Mouse (Mus musculus): ENCODE results near the gene Bmf. TPM values are rescaled to one million over a fixed set of nuclear protein-coding genes. Genes with fewer than 3 reads are reported as not detected.

Gene Bmf
- polyA plus RNA-seq, 1 experiment from 2014 or later, result 12.0 TPM

DNA sequence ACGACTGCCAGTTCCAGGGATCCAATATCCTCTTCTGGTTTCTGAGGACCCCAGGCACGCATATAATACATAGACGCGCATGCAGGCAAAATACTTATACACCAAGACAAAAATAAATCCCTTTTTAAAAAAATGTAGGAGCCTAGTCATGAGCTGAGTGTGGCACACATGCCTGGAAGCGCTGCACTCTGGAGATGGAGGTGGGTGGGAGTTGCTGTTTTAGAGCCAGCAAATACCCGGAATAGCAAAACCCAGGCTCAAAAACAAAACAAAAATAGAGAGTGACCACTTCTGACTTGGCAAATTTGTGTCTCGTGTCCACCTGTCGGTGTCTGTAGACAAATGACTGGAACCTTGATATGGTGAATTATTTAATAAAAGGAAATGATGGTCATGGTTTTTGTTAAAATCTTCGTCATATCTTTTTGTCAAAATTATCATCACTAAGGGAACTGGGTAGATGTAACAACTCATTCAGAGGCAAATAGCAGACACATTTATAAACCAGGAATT, 65.0 kb downstream of the Bmf start:
- CTCF ChIA-PET, result no interaction called here
- no peak for ATAC-seq
- H3K27me3 ChIP-seq, result no peaks in the 10 kb centered on the region
- no peak for TF ChIP-seq CTCF (IDR thresholded peaks at IDR 0.05)
- POLR2A ChIA-PET, result no interaction called here
- DNase-seq (ENCODE audit: low read depth, low spot score), result no peak
- in situ Hi-C loops (cut with MboI; ENCODE audit: low pct_unique_long_range_greater_than_20kb), result loop anchor here (25.0 kb wide), 2 partner anchors 253 to 403 kb away; partner anchors contain the start of genes Inafm2 and Plcb2

DNA sequence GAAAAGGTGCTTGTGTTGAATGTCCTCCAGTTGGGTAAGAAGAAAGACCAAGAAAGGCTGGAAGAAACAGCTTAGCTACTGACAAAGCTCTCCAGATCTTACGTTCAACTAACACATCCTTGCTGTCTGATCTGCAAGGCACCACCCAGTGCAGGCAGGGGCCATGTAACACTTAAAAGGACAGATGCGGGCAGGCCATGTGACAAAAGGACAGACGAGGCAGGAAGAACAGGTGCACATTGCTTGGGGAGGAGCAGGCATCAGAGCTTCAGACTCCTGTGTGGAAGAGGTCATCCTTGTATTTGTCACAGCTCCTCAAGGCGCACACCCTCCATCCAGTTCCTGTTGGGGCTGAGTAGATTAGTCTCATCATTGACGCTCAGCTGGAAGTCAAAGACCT, 66.5 kb downstream of the Bmf start:
- ChIA-PET POLR2A (interaction anchor here (0.7 kb wide), 1 partner anchor 236 kb away, joined by 3 read pairs; no protein-coding TSS in a partner anchor), CTCF (interaction anchor here (1.0 to 1.4 kb wide), 3 partner anchors 46 to 219 kb away, joined by 3 read pairs; no protein-coding TSS in a partner anchor)
- no peak for TF ChIP-seq CTCF (IDR thresholded peaks at IDR 0.05)
- H3K27me3 ChIP-seq, result no peaks in the 10 kb centered on the region
- in situ Hi-C loops (cut with MboI; ENCODE audit: low pct_unique_long_range_greater_than_20kb), result loop anchor here (25.0 kb wide), 2 partner anchors 254 to 404 kb away; partner anchors contain the start of genes Inafm2 and Plcb2
- DNase-seq (ENCODE audit: low read depth, low spot score) (no peak), ATAC-seq (no peak)

DNA sequence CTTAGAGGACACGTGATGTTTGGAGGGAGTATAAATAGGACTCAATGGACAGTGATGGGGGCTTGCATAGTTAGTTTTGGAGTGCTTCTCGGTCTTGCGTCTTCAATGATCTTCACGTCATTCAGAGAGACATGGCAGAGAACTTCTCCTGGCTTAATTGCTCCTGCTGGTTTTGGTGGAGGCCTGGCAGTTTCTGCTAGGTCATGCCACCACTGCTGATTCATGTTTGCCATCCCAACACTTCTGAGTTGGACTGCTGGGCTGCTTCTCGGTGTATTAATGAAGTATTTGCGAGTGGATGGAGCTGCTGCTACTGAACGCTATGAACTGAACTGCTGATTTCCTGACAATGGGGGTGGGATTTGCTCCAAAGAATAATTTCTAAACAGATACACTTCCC, 68.6 kb downstream of the Bmf start:
- ATAC-seq (no peak), DNase-seq (ENCODE audit: low read depth, low spot score) (no peak)
- no peak for TF ChIP-seq CTCF (IDR thresholded peaks at IDR 0.05)
- in situ Hi-C loops (cut with MboI; ENCODE audit: low pct_unique_long_range_greater_than_20kb), result loop anchor here (25.0 kb wide), 2 partner anchors 256 to 406 kb away; partner anchors contain the start of genes Inafm2 and Plcb2
- H3K27me3 ChIP-seq, result no peaks in the 10 kb centered on the region
- ChIA-PET CTCF (no interaction called here), POLR2A (no interaction called here)

DNA sequence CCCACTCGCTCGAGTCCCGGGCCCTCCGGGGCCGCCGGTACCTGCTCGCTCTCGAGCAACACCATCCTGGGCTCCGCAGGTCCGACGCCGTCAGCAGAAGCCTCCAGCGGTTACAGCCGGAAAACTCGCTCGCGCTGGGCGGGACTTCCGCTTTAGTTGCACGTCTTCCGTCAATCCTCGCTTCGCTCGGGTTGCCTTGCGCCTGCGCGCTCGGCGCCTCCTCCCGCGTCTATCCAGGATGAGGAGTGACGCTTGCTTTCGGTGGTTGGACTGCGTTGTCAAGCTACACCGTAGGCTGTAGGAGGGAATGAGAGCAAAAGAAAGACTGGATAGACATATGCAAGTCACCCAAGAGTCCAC, 70.0 kb downstream of the Bmf start, which contains the start of gene Srp14:
Srp14 (minus strand) TSS at position 162 of the 360 bp plus-strand sequence.
- ATAC-seq (peak; percentile 90), DNase-seq (ENCODE audit: low read depth, low spot score) (peak; percentile 64)
- H3K27me3 ChIP-seq, result no peaks in the 10 kb centered on the region
- no peak for TF ChIP-seq CTCF (IDR thresholded peaks at IDR 0.05)
- in situ Hi-C loops (cut with MboI; ENCODE audit: low pct_unique_long_range_greater_than_20kb), result loop anchor here (25.0 kb wide), 2 partner anchors 258 to 408 kb away; partner anchors contain the start of genes Inafm2 and Plcb2
- ChIA-PET CTCF (interaction anchor here (0.9 to 1.2 kb wide), 2 partner anchors 9 to 129 kb away, joined by 3 to 4 read pairs; no protein-coding TSS in a partner anchor), POLR2A (interaction anchor here (0.7 kb wide), 1 partner anchor 404 kb away, joined by 3 read pairs; no protein-coding TSS in a partner anchor)

DNA sequence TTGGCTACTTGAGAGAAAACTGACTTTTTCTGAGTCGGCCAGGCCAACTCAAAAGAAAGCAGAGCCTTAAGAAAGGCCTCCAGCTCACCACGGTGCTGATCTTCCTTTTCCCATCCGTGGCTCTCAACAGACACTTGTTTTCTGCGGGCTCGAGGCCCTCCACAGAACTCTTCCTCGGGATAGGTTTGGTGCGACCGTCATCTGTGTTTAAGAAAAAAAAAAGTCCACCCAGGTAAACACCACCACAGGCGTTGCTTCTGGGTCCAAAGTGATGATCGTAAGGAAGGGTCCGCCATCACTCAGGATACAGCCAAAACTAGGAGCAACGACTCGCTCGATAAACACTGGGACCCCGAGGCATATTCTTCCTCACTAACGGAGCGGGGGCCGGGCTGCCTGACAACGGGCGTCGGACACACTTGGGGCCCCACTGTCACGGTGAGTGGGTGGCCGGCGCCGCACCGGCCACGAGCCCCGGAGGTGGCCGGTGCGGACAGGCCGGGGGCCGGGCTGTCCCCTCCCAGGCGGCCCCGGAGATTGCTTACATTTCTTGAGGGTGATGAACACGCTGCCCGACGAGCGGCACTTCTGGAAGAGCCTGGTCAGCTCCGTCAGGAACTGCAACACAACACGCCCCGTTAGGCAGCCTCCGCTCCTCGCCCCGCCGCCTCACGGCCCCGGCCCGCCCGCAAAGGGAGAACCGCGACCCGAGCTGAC, 70.5 kb downstream of the Bmf start:
- POLR2A ChIA-PET, result interaction anchor here (0.6 to 1.3 kb wide), 2 partner anchors 9 to 11 kb away, joined by 3 to 5 read pairs; no protein-coding TSS in a partner anchor
- CTCF ChIA-PET, result no interaction called here
- peak; percentile 52 for ATAC-seq
- DNase-seq (ENCODE audit: low read depth, low spot score), result no peak
- no peaks in the 10 kb centered on the region for H3K27me3 ChIP-seq
- in situ Hi-C loops (cut with MboI; ENCODE audit: low pct_unique_long_range_greater_than_20kb), result loop anchor here (25.0 kb wide), 2 partner anchors 258 to 408 kb away; partner anchors contain the start of genes Inafm2 and Plcb2
- TF ChIP-seq CTCF (IDR thresholded peaks at IDR 0.05), result no peak

Other genes with a start within 250 kb of the Bmf start
- 0.03 TPM for gene Gpr176, start 176.3 kb downstream of the Bmf start, polyA plus RNA-seq (2021)
- gene Eif2ak4, start 161.1 kb downstream of the Bmf start, polyA plus RNA-seq (2021), result 31.3 TPM
- 254 TPM for gene Srp14, start 70.0 kb downstream of the Bmf start, polyA plus RNA-seq (2021)
- 44.8 TPM for gene Bub1b, start 48.5 kb upstream of the Bmf start, polyA plus RNA-seq (2021)
- 0.15 TPM for gene Pak6, start 113.6 kb upstream of the Bmf start, polyA plus RNA-seq (2021)
- 0.01 TPM for gene Ankrd63, start 154.3 kb upstream of the Bmf start, polyA plus RNA-seq (2021)
- 0.03 TPM for gene Plcb2, start 178.8 kb upstream of the Bmf start, polyA plus RNA-seq (2021)
- gene Inafm2, start 196.1 kb upstream of the Bmf start, polyA plus RNA-seq (2021), result 25.9 TPM
- 31.5 TPM for gene Ccdc9b, start 213.0 kb upstream of the Bmf start, polyA plus RNA-seq (2021)
- not detected for gene Phgr1, start 223.1 kb upstream of the Bmf start, polyA plus RNA-seq (2021)
- gene Disp2, start 230.0 kb upstream of the Bmf start, polyA plus RNA-seq (2021), result 0.03 TPM